Mouse (Mus musculus) urinary bladder, adult 2 months (tissue): ENCODE results near the gene Cpped1. TPM values are rescaled to one million over a fixed set of nuclear protein-coding genes. Genes with fewer than 3 reads are reported as not detected.
A peak's percentile ranks its signal among the peaks of the same experiment; 100 is the strongest.

ENCODE experiments used
- DNase-seq: peaks from one replicate; pipeline ENCODE4 v3.0.0; 2022; ENCODE audit warnings: low spot score
- polyA plus RNA-seq: library from polyadenylated mRNA; depleted of rRNA; stranded (reverse); fragments of >200 nt; gene quantifications from 2 replicates; pipeline ENCODE4 v1.2.3, GENCODE M21; 2012; rRNA removed

Gene Cpped1
- 14.0 and 22.6 TPM in 2 replicates for polyA plus RNA-seq

GRCm38 (mm10) chr16:11909035-11909591 is at the start of gene Cpped1:
Cpped1 (minus strand) TSS chr16:11909445.
- DNase-seq, result peak; percentile 82

GRCm38 (mm10) chr16:11940477-11940876 is 31.2 kb upstream of the Cpped1 start:
- DNase-seq, result no peak

DNA sequence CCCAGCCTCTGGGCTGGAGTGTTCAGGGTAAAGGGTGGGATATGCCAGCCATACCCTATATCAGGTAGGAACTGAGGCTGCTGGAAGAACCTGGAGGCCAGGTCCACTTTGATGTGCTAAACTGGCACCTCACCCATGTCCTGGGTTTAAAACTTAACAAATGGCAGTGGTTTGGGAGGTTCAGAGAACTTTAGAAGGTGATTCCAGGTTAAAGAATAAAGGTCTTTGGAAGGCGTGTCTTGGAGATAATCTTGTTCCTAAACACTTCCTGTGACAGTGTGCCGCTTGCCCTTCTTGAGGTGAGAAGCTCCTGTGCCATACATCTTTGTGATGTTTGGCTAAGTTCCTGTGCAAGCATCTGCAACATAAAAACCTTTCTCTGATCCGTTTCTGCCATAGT is 1.6 kb upstream of the Cpped1 start:
- DNase-seq, result no peak

DNA sequence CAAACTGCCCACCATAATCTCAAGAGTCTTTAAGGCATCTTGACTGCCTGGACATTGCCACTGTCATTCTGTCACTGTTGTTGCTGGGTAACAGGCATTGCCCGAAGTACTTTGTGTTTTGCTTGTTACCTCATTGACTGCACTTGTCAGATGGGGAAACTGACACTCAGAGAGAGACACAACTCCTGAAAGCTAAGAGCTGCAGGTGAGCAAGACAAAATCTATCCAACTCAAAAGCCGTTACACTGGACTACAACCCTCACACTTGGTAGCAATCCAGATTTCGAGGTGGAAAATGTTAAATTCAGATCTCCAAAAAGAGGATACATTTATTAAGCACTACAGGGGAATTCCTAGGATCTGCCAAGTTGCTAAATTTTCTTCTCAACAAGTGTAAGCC is 572 bp upstream of the Cpped1 start:
- DNase-seq, result no peak

DNA sequence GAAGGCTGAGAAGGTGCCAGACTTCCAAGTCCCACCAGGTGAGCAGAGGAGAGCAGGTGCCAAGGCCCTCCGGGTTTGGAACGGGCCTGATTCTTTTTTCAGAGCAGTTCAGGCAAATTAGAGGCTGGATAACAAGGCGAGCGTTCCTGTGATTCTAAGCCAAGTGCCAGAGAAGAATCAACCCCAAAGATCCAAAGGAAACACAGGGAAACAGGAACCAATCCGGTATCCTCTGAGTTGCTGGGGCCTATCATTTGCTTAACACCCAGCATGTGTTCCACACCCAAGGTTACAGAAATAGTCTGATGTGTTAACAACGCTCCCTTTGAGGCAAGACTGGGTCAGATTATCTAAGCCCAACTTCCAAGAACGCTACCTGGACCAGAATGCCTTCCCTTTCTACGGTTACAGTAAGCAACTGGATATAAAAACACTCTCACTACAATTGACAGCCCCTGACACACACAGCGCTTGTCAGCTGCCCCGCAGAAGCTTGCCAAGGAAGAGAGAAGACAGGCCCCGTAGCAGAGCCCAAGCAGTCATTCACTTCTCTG is 707 bp downstream of the Cpped1 start:
- no peak for DNase-seq

DNA sequence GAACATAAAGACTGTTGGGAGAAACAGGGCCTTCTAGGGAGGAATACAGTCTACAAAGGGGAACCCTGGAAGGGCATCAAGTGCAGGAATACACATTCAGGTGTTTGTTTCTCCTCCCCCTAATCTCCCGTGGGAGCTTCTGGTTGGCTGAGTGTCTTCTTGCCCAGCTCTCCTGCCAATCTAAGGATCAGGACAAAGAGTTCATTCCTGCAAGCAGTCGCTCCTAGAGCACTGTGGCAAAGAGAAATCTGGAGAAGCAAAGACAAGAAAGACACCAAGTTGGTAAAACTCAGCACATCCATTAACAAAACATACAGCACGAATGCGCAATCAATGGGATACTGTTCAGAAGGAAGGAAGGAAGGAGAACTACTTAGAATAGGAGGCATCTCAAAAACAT is 1.4 kb downstream of the Cpped1 start:
- no peak for DNase-seq

GRCm38 (mm10) chr16:11906906-11907305 is 2.3 kb downstream of the Cpped1 start:
- DNase-seq, result no peak

GRCm38 (mm10) chr16:11905216-11905615 is 4.0 kb downstream of the Cpped1 start:
- no peak for DNase-seq

DNA sequence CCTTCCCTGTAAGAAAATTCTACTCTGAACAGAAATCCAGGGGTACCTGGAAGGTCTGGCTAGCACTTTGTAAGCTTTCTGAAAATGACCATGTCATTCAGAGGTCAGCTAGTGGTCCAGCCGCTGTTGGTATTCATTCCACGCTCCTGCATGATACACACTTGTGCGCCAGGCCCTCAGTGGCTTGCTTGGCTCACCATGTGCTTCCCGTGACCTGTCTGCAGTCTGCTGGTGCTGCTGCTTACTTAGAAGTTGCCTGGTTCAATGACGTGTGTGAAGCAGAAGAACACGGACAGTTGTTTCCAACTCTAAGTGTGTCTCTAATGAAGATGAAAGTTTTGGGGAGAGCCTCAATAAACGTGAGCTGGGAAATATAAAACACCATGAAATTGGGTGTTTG is 7.2 kb downstream of the Cpped1 start:
- no peak for DNase-seq

- DNase-seq, result no peak
These were observed 8.9 kb downstream of the Cpped1 start for GRCm38 (mm10) chr16:11900341-11900740.

GRCm38 (mm10) chr16:11896411-11896810 is 12.8 kb downstream of the Cpped1 start:
- DNase-seq, result no peak

- no peak for DNase-seq
These were observed 14.4 kb downstream of the Cpped1 start for GRCm38 (mm10) chr16:11894877-11895276.

GRCm38 (mm10) chr16:11890186-11890585 is 19.1 kb downstream of the Cpped1 start:
- no peak for DNase-seq

- no peak for DNase-seq
These were observed 19.5 kb downstream of the Cpped1 start for GRCm38 (mm10) chr16:11889741-11890140.

- no peak for DNase-seq
These were observed 27.4 kb downstream of the Cpped1 start for GRCm38 (mm10) chr16:11881795-11882194.

DNA sequence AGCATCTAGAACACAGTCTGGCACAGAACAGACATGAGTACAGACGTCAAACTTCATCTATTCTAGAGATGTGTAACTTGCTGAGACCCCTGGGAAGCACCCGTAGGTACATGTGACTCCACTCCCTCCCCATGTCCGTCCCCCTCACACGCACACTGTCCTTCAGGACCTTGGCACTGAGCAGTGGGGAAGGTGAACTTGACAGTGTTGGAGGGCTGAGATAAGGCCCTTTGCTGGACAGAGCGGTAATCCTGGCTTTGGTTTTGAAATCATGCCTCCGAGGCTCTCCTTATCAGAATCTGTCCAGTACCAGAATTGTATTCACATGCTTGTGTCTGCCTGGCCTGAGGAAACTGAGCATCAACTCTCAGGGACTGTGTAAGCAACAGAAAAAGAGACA is 28.8 kb downstream of the Cpped1 start:
- DNase-seq, result no peak

- DNase-seq, result no peak
These were observed 30.0 kb downstream of the Cpped1 start for GRCm38 (mm10) chr16:11879196-11879595.

DNA sequence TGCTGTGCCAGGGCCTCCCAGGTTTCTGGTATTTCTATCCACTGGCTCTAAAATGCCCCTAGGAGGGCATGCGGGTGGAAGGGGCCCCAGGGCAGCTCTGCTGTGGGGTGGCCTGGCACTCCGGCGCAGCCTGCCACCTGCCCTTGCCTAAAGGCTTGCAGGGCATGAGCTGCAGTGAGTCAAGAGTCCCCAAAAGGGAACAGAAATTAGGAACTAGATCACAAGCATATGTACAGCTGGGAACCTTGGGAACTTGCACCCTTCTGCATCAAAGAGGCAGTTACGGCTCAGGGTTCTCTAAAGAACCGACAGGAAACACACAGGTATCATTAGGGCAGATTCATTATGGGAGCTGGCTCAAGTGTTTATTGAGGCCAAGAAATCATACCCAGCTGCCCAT is 34.0 kb downstream of the Cpped1 start:
- DNase-seq, result no peak

- no peak for DNase-seq
These were observed 36.0 kb downstream of the Cpped1 start for GRCm38 (mm10) chr16:11873292-11873691.

- DNase-seq, result peak; percentile 27
These were observed 40.8 kb downstream of the Cpped1 start for GRCm38 (mm10) chr16:11868486-11868885.

DNA sequence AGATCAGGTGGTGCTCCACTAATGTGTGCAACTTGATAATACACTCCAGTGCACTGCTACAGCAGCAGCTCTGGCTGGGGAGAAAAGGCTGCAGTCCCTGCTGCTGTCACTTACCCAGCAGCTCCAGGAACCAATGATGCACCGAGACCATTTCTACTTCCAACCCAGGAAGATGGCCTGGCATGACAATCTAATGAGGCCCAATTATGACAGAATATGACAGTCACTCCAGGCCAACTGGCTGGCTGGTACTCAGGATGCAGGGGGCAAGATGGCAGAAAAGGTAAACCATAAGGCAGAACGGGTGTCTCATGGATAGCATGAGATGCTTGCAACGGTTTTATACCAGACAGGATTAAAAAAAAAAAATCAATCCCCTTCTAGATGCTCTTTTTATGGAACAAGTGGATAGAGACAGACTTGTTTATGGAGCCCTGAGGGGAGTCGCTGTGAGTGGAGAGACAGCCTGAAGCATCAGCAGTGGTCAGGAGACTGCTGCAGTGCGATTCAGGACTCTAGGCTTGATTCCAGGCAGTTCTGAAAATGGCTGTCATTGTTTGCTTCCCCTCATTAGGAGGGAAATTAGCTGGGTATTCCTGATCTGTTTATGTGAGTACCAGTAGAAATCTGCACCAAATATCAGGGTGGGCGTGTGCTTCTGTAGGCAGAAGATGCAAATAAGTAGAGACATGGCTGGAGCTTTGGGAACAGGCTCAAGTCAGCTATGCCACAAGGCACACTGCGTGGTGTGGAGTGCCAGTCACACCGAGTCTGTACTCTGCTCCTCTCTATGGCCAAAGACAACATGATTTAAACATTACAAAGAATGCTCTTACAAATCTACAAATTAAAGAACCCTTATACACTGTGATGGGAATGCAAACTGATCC is 56.3 kb downstream of the Cpped1 start:
- DNase-seq, result no peak

GRCm38 (mm10) chr16:11848990-11849658 is 60.1 kb downstream of the Cpped1 start:
- DNase-seq, result no peak
